Mouse (Mus musculus) kidney, adult 11 months (tissue): Measurements from ENCODE around the gene Cwf19l2.
"Not testable (repeated sequence)": the region's sequence is repeated elsewhere in the genome, so short reads cannot be mapped to it uniquely, and the experiment has no call there.

ENCODE experiments used
- DNase-seq: peaks from one replicate; pipeline ENCODE4 v3.0.0; 2022

Gene Cwf19l2

DNA sequence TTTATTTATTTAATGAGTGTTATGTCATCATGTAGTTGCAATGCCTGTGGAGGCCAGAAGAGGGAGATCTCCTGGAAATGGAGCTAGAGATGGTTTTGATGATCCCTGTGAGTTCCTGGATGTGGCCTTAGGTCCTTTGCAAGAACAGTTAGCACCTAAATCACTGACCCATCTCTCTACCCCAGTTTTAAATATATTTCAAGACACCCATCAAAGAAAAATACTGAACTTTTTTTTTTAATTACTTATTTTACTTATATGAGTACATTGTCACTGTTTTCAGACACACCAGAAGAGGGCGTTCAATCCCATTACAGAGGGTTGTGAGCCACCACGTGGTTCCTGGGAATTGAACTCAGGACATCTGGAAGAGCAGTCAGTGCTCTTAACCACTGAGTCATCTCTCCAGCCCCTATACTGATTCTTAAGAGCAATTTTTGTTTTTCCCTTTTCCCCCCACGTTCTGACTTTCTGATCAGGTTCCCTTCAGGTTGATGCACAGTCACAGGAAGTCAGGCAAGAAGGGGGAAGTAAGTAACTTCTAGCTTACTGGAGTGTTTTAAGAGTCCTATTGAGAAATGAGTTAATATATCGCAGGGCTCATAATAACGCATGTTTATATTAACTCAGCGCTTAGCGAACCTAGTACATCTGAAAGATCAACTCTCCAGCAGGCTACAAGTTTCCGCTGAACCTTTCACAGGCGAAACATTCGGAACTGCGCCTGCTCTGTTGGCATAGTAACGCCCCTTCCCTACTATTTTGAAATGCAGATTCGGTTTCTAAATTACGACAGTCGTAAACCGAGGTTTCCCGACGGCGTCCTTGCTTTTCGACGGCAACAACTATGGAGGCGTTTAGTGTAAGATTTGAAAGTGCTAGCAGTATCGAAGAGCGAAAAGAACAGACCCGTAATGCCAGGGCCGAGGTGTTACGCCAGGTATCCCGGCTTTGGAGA is at the start of gene Cwf19l2:
Gene Cwf19l2, plus strand, starts transcription at position 342 of the 958 bp plus-strand sequence.
- DNase-seq, result peak; percentile 87

DNA sequence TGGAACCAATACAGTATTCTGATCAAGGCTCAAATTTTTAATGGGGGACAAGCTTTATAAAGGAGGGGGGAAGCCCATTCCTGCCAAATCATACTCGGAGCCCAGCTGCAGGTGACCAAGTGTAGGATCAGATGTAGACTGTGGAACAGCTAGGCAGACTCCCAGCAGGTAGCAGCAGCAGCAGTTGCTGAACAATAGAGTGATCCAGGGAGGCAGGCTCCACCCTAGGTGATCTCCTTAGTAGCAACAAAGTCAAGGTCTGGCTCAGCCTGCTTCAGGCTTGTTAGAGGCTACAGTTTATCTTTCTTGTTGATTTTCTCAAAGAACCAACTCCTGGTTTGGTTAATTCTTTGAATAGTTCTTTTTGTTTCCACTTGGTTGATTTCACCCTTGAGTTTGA is 27.1 kb upstream of the Cwf19l2 start:
- not testable (repeated sequence) for DNase-seq

DNA sequence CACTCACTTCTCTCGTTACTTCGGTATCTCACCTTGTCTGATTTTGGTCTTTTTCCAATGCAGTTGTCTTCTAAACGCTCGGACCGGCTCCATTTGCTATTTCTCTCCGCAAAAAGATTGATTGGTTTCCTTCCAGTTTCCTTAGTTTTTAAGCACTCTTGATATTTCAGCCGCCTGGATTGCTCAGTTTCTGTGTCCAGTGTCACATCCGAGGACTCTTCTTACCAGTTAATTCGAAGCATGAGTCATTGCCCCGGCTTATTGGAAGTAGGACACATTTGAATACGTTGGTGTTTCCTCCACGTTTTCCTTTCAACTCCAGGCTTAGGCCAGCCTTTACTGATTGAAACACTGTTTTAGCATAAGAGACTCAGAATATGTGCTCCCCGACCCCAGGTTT is 980 bp downstream of the Cwf19l2 start:
- peak; percentile 6 for DNase-seq

DNA sequence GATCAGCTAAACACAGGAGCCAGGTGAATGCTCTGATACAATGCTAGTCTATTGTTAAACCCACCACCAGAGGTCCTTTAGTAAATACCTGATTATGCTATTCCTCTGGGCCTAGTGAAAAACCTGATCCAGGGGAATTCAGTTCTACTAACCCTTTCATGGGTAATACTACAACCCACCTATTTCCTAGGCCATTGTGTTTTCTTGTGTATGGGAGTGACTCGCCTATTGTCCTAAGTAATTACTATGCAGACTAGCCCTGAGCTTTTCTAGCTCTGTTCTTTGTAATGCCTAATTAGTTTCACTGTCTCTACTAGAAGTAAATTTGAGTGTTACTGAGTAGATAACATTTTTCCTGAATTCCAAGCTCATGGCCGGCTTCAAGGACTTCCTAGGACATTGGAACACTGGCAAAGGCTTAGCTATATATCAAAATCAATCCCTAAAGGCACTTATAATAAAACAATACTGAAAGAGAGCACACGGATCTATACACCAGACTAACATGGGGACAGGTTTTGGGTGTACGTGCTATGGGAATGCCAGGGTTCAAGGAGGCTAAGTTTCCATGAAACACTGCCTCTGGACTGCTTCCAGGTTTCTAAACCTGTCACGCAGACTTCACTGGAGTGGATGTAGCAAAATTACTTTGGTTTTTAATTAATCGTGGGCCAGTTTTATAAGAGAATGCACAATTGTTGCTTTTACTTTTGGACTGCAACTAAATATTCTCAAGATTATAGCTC is 36.3 kb downstream of the Cwf19l2 start:
- not testable (repeated sequence) for DNase-seq

DNA sequence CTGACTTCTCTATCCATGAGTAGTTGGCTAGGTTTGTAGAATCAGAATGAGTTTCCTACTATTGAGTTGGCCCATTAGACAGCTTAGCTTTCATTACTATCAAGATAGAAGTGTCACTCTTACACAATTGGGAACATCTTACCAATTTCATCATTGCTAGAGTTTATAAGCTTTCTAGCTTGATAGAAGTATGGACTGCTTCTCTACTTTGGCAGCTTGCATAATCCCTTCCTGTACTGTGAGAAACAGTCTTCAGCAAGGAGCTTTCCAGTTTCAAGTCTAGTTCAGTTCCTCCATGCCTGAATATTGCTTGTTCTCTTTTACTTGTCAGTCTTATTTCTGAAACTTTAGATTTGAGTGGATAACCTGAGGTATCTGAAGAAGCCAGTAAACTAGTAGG is 68.5 kb downstream of the Cwf19l2 start:
- DNase-seq, result no peak

DNA sequence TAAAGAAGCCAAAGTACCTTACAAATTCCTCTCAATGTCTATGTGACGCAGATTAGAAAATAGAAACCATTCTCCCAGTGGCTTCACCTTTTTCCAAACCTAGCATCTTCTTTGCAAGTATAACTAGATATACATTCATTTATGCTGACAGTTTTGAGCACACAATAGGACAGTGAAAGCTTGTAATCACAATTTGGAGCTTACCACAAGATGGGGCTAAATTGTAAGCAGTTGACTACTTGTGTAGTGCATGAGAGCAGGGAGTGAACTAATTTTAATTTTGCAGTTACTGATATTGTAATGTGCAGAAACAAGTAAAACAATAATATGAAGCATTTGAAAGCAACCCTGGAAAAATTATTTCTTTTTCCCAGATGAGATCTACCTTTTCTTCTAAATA is 115.3 kb downstream of the Cwf19l2 start:
- DNase-seq, result no peak

DNA sequence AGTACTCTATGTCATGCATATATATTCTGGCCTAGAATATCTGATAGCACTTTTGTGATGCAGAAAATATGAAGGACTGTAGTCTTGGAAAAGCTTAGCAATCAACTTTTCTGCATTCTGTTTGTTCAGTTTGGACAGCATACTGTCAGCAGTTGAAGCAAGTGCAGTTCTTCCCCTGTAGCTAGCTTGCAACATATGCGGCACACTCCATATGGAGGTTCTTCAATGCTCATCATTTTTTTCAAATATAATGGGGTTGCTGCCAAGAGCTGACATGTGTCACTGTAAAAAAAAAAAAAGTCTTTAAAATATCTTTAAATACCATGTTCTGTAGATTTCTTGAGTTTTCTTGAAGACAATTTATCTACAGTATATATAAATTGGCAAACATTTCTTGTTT is 115.8 kb downstream of the Cwf19l2 start:
- no peak for DNase-seq

DNA sequence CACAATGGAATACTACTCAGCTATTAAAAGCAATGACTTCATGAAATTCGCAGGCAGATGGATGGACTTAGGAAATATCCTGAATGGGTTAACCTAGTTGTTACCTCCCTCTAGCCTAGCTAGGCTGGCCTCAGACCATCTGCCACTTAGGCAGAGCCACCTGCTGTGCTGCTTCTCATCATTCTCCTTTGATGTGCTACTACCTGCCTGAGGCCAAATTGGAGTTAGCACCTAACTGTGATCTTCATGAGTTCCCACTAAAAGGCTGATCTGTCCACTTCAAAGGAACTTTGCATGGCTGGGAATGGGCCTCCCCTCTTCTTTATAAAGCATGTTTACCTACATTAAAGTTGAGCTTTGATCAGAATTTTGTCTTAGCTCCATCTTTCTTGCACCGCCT is 117.6 kb downstream of the Cwf19l2 start:
- no peak for DNase-seq
